Mouse (Mus musculus): ENCODE measurements around the gene Slc39a5. TPM values are rescaled to one million over a fixed set of nuclear protein-coding genes. Genes with fewer than 3 reads are reported as not detected.

The Slc39a5 gene
- polyA plus RNA-seq, 1 experiment from 2014 or later, result not detected

GRCm38 (mm10) chr10:128347541-128347940 is 53.5 kb downstream of the Slc39a5 start:
- Histone ChIP-seq H3K4me2 (ENCODE audit: low read depth, low read length, severe bottlenecking) (no peak overlapping the region), H3K27ac (ENCODE audit: low read depth, low read length) (no peak overlapping the region), H3K9me3 (ENCODE audit: control insufficient read depth, low read length) (no peaks in the 10 kb centered on the region), H3K27me3 (ENCODE audit: control insufficient read depth, insufficient read depth, low read length) (no peaks in the 10 kb centered on the region), H3K4me1 (replicated peaks; ENCODE audit: control insufficient read depth, insufficient read depth, low read length) (no peaks in the 10 kb centered on the region), H3K9ac (ENCODE audit: low read length) (no peak overlapping the region), H3K36me3 (ENCODE audit: control insufficient read depth, insufficient read depth, low read length) (peaks cover 9% of the 10 kb centered on the region; the same call in 1 of the 2 replicates), H3K4me3 (ENCODE audit: low read depth, low read length) (no peak overlapping the region)
- 92% methylated on average over 8 of the region's 8 CpGs for WGBS
- no peak for DNase-seq (ENCODE audit: low spot score)
- ATAC-seq (replicated peaks; ENCODE audit: low FRiP score), result no peak

Small RNA genes lying within 50 kb of the gene (microRNA-seq; reads per million reads assigned to microRNA genes)
- not detected for gene Gm25361 (ENCODE audit: insufficient number of aligned reads)
- gene Gm26308 (ENCODE audit: insufficient number of aligned reads), result not detected
- not detected for gene Mir6914 (ENCODE audit: insufficient number of aligned reads)
- gene Mir6915 (ENCODE audit: insufficient number of aligned reads), result 2.5 reads per million

Other genes with a start within 250 kb of the Slc39a5 start
- gene Rbms2, start 220.9 kb downstream of the Slc39a5 start, polyA plus RNA-seq (2014; fragmentation: Nextera tagmentation; extraction: Ambion mirVana), result 21.7 and 22.3 TPM in 2 replicates
- gene Gls2, start 206.8 kb downstream of the Slc39a5 start, polyA plus RNA-seq (2014; fragmentation: Nextera tagmentation; extraction: Ambion mirVana), result 1.3 and 1.7 TPM in 2 replicates
- 23.1 and 26.7 TPM in 2 replicates for gene Spryd4, start 189.4 kb downstream of the Slc39a5 start, polyA plus RNA-seq (2014; fragmentation: Nextera tagmentation; extraction: Ambion mirVana)
- 0.28 and 0.55 TPM in 2 replicates for gene Mip, start 175.4 kb downstream of the Slc39a5 start, polyA plus RNA-seq (2014; fragmentation: Nextera tagmentation; extraction: Ambion mirVana)
- gene Timeless, start 169.2 kb downstream of the Slc39a5 start, polyA plus RNA-seq (2014; fragmentation: Nextera tagmentation; extraction: Ambion mirVana), result 81.7 and 89.7 TPM in 2 replicates
- gene Apon, start 147.1 kb downstream of the Slc39a5 start, polyA plus RNA-seq (2014; fragmentation: Nextera tagmentation; extraction: Ambion mirVana), result 0.77 and 0.89 TPM in 2 replicates
- not detected in 2 replicates for gene Apof, start 132.6 kb downstream of the Slc39a5 start, polyA plus RNA-seq (2014; fragmentation: Nextera tagmentation; extraction: Ambion mirVana)
- 16.1 and 16.4 TPM in 2 replicates for gene Stat2, start 130.7 kb downstream of the Slc39a5 start, polyA plus RNA-seq (2014; fragmentation: Nextera tagmentation; extraction: Ambion mirVana)
- not detected in 2 replicates for gene Il23a, start 102.5 kb downstream of the Slc39a5 start, polyA plus RNA-seq (2014; fragmentation: Nextera tagmentation; extraction: Ambion mirVana)
- gene Pan2, start 97.9 kb downstream of the Slc39a5 start, polyA plus RNA-seq (2014; fragmentation: Nextera tagmentation; extraction: Ambion mirVana), result 45.2 and 46.1 TPM in 2 replicates
- gene Cnpy2, start 78.8 kb downstream of the Slc39a5 start, polyA plus RNA-seq (2014; fragmentation: Nextera tagmentation; extraction: Ambion mirVana), result 222 and 224 TPM in 2 replicates
- gene Cs, start 63.5 kb downstream of the Slc39a5 start, polyA plus RNA-seq (2014; fragmentation: Nextera tagmentation; extraction: Ambion mirVana), result 263 and 278 TPM in 2 replicates
- gene Coq10a, start 32.2 kb downstream of the Slc39a5 start, polyA plus RNA-seq (2014; fragmentation: Nextera tagmentation; extraction: Ambion mirVana), result 21.0 and 23.1 TPM in 2 replicates
- gene Ankrd52, start 24.1 kb downstream of the Slc39a5 start, polyA plus RNA-seq (2014; fragmentation: Nextera tagmentation; extraction: Ambion mirVana), result 13.3 and 15.4 TPM in 2 replicates
- gene Nabp2, start 10.3 kb upstream of the Slc39a5 start, polyA plus RNA-seq (2014; fragmentation: Nextera tagmentation; extraction: Ambion mirVana), result 151 TPM in 2 replicates
- gene Rnf41, start 10.4 kb upstream of the Slc39a5 start, polyA plus RNA-seq (2014; fragmentation: Nextera tagmentation; extraction: Ambion mirVana), result 41.5 and 47.9 TPM in 2 replicates
- 139 and 144 TPM in 2 replicates for gene Smarcc2, start 58.0 kb upstream of the Slc39a5 start, polyA plus RNA-seq (2014; fragmentation: Nextera tagmentation; extraction: Ambion mirVana)
- 620 and 659 TPM in 2 replicates for gene Myl6, start 92.9 kb upstream of the Slc39a5 start, polyA plus RNA-seq (2014; fragmentation: Nextera tagmentation; extraction: Ambion mirVana)
- 3.0 and 3.4 TPM in 2 replicates for gene Myl6b, start 97.5 kb upstream of the Slc39a5 start, polyA plus RNA-seq (2014; fragmentation: Nextera tagmentation; extraction: Ambion mirVana)
- 15.2 and 18.1 TPM in 2 replicates for gene Esyt1, start 124.6 kb upstream of the Slc39a5 start, polyA plus RNA-seq (2014; fragmentation: Nextera tagmentation; extraction: Ambion mirVana)
- gene Zc3h10, start 146.5 kb upstream of the Slc39a5 start, polyA plus RNA-seq (2014; fragmentation: Nextera tagmentation; extraction: Ambion mirVana), result 16.3 and 17.5 TPM in 2 replicates
- 3,049 and 3,079 TPM in 2 replicates for gene Rpl41, start 148.1 kb upstream of the Slc39a5 start, polyA plus RNA-seq (2014; fragmentation: Nextera tagmentation; extraction: Ambion mirVana)
- gene Pa2g4, start 164.8 kb upstream of the Slc39a5 start, polyA plus RNA-seq (2014; fragmentation: Nextera tagmentation; extraction: Ambion mirVana), result 249 and 269 TPM in 2 replicates
- 1.2 TPM in 2 replicates for gene Erbb3, start 188.4 kb upstream of the Slc39a5 start, polyA plus RNA-seq (2014; fragmentation: Nextera tagmentation; extraction: Ambion mirVana)
- 576 and 629 TPM in 2 replicates for gene Rps26, start 225.5 kb upstream of the Slc39a5 start, polyA plus RNA-seq (2014; fragmentation: Nextera tagmentation; extraction: Ambion mirVana)
- gene Ikzf4, start 244.8 kb upstream of the Slc39a5 start, polyA plus RNA-seq (2014; fragmentation: Nextera tagmentation; extraction: Ambion mirVana), result 4.1 and 5.8 TPM in 2 replicates